Mouse (Mus musculus): ENCODE measurements at regions not wholly inside any gene's neighbourhood (a gene's known extent, or its start where the extent isn't known, plus 50 kb on each side); places are given as distances from the start of the nearest gene placed in this dataset.

- TF ChIP-seq CTCF (conservative IDR thresholded peaks at IDR 0.05; ENCODE audit: low read length) (no peak), NANOG (IDR thresholded peaks at IDR 0.05; ENCODE audit: borderline replicate concordance, low read length) (no peak), POU5F1 (IDR thresholded peaks at IDR 0.05; ENCODE audit: borderline replicate concordance, low read length) (no peak)
Observed at GRCm38 (mm10) chr2:22165443-22165842, 61.9 kb upstream of the Myo3a start.
